Mouse (Mus musculus) bone marrow macrophage, adult 2 months (primary cell): ENCODE measurements at regions not wholly inside any gene's neighbourhood (a gene's known extent, or its start where the extent isn't known, plus 50 kb on each side); places are given as distances from the start of the nearest gene placed in this dataset.

Source experiments
- H3K27ac ChIP-seq: 2 replicates; pipeline ENCODE4 v1.5.1; 2012; ENCODE audit warnings: low read depth, low read length; ENCODE audit not compliant: insufficient read depth
- H3K4me1 ChIP-seq: 2 replicates; pipeline ENCODE4 v1.6.1; 2012; ENCODE audit warnings: low read length; ENCODE audit not compliant: control insufficient read depth, insufficient read depth
- H3K4me3 ChIP-seq: 2 replicates; pipeline ENCODE4 v1.5.1; 2012; ENCODE audit warnings: mild to moderate bottlenecking, low read length, moderate library complexity; ENCODE audit not compliant: insufficient read depth
- CTCF ChIP-seq: IDR thresholded peaks from 2 replicates; pipeline ENCODE4 v1.5.1; 2012; ENCODE audit warnings: low read depth, mild to moderate bottlenecking, low read length, moderate library complexity
- POLR2A ChIP-seq: IDR thresholded peaks from 2 replicates; pipeline ENCODE4 v1.6.1; 2012; ENCODE audit warnings: mild to moderate bottlenecking, low read depth, low read length, borderline replicate concordance

DNA sequence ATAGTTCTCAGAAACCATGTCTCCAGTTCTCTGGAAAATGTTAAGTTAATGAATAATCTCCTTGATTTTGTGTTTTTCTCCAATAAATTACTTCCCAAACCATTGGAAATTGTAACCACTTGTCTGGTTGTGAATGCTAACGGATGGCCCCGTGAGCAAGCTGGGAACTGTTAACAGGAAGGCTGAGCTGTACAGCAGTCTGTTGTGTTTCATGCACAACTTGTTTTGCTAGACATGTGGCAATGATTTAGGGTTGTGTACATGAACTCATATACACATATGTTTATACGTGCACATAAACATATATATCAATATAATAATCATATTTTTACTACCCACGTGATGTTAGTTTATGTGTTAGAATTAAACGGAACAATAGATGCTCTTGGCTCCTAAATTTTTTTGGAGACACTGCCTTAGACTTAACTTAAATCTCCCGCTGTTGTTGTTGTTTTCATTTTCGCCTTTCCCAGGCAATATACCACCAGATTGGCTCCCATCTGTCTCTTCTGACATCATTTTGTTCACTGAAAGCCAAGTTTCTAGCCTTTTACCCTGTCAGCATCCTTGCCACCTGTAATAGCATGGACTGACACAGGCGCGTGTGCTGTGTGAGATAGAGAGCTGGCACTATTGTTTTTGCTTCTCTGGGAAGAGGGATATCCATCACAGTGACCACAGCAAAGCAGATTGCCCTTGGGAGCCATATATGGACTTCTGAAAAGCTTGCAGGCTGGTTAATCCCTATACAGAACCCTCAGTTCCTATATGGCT, 231.6 kb downstream of the Fzd1 start:
- Histone ChIP-seq H3K27ac (no peak overlapping the region), H3K4me3 (no peak overlapping the region), H3K4me1 (peaks cover 10% of the 10 kb centered on the region)
- TF ChIP-seq POLR2A (no peak), CTCF (no peak)

DNA sequence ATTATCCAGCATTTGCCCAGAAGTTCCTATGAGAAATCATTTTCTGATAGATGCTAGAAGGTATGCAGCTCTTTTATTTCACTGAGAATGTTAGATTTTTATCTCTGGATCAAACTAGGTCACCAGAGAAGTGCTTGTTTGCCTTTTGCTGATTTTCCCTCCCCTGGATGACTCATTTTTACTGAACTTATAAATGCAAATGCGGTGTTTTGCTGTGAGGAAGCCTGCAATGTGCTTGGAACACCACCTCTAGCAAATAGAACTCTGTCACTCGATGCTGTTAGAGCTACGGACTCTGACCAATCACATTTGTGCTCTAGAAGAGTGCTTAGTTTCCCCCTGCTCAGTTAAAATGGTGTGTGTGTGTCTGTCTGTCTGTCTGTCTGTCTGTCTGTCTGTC, 257.2 kb downstream of the Fzd1 start:
- H3K27ac ChIP-seq = no peak overlapping the region
- H3K4me1 ChIP-seq = no peaks in the 10 kb centered on the region
- H3K4me3 ChIP-seq = no peak overlapping the region
- no peak for TF ChIP-seq POLR2A

DNA sequence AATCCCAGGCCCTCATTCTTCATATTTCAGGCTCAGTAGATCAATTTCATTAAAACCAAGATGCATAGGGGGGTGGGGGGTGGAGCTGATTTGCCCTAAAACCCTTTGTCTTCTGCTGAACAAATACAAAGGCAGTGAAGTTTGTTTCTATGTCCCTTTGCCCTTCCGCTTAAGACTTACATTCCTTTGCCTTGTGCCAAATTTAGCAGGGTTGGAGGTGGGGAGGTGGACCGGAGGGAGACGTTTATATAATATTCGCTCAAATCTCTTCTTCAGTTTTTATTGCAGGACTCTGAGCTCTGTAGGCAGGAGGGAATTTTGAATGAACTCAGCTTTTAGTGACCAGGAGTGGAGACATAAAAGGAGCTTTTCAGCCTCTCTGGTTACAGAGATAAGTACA, 258.8 kb downstream of the Fzd1 start:
- TF ChIP-seq POLR2A (no peak), CTCF (no peak)
- H3K4me1 ChIP-seq = no peaks in the 10 kb centered on the region

DNA sequence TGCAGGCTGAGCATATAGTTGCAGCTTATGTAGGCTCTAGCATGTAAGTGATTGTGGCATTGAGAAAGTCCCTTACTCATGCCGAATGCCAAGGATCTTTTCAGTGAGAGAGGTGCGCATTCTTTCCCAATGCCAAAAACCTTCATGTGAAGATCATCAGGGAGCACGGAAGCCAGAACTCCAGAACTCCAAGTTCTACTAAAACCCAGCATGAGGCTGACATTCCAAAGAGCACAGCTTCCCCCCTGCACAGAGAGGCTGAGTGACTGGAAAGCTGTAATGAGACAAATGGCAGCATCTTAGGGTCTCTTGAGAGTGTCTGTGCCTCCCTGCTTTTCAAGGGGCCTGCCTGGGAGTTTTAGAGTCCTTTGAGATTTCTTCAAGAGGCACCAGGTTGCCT, 259.4 kb downstream of the Fzd1 start:
- no peaks in the 10 kb centered on the region for H3K4me1 ChIP-seq
- H3K27ac ChIP-seq = no peak overlapping the region
- TF ChIP-seq CTCF = no peak
- TF ChIP-seq POLR2A = no peak
- H3K4me3 ChIP-seq = no peak overlapping the region

More for the DNA sequence above, 258.8 kb downstream of the Fzd1 start:
- Histone ChIP-seq H3K27ac (no peak overlapping the region), H3K4me3 (no peak overlapping the region)

DNA sequence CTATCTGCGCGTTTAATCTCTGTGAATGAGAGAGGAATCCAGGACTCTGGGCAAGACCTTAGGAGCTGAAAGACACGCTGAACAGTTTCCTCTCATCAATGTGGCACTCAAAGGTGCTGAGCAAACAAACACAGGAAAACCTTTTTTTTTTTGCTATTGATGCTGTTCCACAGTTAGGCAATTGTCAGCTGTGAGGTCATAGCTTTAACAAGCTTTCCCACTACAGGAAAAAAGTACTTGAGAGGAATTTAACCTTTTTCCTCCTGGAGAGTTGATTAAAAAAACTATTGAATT, 261.0 kb downstream of the Fzd1 start:
- no peak for TF ChIP-seq POLR2A
- no peak for TF ChIP-seq CTCF

DNA sequence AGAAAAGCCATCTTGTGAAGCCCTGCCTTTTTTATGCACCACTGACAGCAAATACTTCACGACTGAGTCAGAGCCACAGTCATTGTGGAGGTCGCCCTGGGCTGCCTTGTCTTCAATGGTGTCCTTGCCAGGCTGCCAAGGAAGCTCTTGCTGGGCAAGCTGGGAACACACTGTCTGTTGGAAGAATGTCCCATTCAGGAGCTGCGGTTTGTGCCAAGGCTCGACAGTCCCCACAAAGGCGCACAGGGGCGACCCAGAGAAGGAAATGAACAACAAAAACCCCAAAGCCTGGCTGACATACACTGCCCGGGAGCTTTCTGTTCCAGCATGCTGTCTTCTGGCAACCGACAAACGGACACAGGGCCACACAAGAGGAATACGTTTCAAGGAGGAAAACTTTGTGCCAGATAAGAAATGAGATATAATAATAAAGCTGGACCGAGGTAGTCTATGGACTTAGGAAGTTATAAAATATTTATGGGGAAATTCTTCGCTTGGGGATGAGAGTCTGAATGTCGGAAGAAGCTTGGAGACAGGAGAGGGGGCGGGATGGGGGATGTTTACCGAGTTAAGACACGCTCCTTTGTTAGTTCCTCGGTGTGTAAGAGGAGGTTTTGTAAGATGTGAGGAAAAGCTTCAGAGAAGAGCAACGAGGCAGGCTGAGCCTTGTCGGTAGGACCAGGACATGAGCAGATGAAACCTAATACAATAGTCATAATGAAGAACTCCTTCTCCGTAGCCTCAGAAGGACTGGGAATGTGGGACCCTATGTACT, 261.5 kb downstream of the Fzd1 start:
- Histone ChIP-seq H3K27ac (no peak overlapping the region), H3K4me3 (no peak overlapping the region), H3K4me1 (no peaks in the 10 kb centered on the region)
- TF ChIP-seq CTCF = no peak
- TF ChIP-seq POLR2A = no peak

More for the DNA sequence above, 261.0 kb downstream of the Fzd1 start:
- Histone ChIP-seq H3K4me3 (no peak overlapping the region), H3K27ac (no peak overlapping the region), H3K4me1 (no peaks in the 10 kb centered on the region)

DNA sequence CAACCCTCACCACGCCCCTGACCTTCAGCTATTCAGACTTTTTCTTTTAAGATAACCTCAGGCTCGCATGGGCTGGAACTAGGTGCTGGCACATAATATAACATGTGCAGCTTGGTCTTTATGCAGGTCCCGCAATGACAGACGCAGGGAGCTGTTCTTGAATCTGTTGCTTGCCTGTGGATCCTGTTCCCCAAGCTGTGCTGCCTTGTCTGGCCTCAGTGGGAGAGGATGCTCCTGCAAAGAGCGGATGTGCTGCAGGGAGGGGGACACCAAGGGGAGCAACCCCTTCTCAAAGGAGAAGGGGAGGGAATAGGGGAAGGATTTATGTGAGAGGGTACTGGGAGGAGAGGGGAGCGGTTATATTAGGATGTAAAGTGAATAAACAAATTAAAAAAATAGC, 262.4 kb downstream of the Fzd1 start:
- Histone ChIP-seq H3K4me1 (no peaks in the 10 kb centered on the region), H3K27ac (no peak overlapping the region), H3K4me3 (no peak overlapping the region)
- TF ChIP-seq POLR2A (no peak), CTCF (no peak)

DNA sequence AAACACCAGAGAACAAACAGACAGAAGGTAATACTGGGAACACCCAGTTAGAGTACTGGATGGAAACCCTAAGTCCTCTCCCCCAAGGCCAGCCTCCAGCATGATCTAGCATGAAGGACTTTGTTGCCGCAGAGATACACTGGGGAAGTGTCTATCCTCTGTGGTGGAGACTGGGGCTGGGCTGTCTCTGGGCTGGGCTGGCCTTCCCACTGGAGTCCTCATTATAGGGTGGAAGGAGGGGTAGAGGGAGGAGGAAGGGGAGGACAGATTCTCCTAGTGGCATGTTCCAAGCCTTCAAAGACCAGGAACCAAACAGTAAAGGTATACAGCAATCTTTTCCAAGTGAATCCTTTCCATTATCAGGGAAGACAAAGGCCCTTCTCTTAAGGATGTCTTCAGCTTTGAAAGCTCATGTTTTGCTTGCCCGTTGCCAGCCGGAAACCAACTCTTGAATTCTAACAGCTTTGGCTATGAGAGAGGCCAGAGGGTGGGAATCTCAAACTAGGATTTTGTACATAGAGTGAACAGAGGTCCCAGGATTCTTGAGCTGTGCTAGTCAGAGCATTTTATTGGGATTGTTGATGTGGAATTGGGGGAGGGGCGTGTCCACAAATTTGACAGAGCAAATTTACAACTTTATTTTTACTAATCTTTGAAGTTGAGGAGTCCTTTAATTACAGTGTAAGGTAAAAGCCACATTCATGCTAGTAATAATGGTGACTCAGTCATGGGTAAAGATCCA, 271.3 kb downstream of the Fzd1 start:
- TF ChIP-seq CTCF = no peak
- TF ChIP-seq POLR2A = no peak
- Histone ChIP-seq H3K4me3 (no peak overlapping the region), H3K27ac (no peak overlapping the region), H3K4me1 (no peaks in the 10 kb centered on the region)

DNA sequence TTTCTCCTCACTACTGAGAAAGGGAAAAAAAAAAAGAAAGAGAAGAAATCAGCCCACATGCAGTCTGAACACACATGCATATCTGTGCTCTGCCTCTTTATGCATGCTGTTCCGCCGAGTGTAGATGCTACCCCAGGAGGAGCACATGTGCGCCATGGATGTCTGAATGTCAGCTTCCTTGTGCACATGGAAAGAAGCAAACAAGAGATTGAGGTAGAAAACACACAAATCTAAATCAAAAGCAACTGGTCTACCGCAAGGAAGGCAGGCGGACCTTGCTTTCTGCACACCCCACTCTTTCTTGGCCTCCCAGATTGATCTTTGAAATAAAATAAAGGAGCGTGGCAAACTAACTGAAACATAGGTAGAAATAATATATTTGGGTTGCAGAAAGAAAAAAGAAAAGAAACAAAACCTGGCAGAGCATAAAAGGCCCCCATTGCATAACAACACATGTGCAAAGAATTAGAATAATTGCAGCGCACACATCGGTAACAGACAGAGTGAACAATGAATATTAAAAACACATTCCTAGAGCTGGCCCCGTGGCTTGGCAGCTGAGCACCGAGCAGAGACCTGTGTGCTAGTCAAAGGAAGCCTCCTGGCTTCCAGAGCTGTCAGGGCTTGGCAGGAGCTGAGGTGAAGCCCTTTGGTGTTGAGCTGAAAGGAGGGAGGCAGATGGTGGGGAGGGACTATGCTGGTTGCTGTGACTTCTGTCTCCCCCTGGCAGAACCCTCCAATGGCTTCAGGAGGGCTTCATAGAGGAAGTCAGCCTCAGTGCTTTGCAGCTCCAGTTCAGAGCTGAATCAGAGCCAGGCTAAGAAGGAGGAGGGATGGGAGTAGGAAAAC, 272.1 kb downstream of the Fzd1 start:
- no peak for TF ChIP-seq CTCF
- Histone ChIP-seq H3K4me1 (no peaks in the 10 kb centered on the region), H3K4me3 (no peak overlapping the region), H3K27ac (no peak overlapping the region)

DNA sequence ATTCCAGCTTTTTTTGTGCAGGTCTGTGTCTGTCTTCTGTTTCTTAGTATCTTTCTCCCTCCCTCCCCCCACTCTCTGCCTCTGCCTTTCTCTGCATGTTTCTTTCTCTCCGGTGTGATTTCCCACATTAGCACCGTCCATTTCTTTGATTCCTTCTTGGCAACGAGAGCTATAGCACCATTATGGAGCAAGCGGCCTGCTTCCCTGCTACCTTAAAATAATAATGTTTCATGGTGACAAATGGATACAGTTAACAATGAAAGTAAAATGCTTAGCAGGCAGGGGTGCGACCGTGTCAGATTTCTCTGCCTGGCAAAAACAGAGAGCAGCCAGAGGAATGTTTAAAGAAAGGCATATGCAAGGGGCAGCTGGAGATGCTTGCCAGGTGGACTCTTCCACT, 273.1 kb downstream of the Fzd1 start:
- TF ChIP-seq CTCF = no peak
- TF ChIP-seq POLR2A = no peak
- Histone ChIP-seq H3K4me3 (no peak overlapping the region), H3K27ac (no peak overlapping the region), H3K4me1 (no peaks in the 10 kb centered on the region)
